Comparison of ENCODE assay signal across 24 mouse cellular contexts in the genomic region with DNA sequence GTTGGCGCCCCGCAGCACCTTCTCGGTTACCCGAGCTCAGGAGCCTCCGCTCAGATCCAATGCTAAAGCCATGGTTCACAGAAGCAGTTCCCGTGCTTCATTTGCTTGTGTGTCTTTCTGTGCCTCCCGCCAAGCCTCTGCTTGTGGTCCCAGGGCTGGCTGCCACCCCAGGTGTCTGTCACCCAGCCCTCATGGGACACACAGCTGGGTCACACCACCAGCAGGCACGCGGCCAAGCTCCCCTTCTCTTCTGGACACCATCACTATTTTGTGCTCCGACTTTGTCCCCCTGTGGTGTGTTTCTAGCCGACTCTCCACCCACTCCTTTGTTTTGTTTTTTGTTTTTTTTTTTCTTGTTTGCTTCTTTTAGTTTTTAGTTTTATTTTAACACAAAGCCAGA. TPM values are rescaled to one million over a fixed set of nuclear protein-coding genes. Genes with fewer than 3 reads are reported as not detected.
DNase-seq lines count a peak whose midpoint lies in the region; ATAC-seq and TF ChIP-seq lines count a peak whose summit lies in the region.
"Had no signal": no experiment of that assay in that cellular context is flagged by ENCODE, and none has a peak within 500 bp of the region (broad histone marks: within the 10 kb centered on the region; RNA-seq: fewer than 3 reads in every experiment).

No protein-coding gene starts in this region.

- no peak overlapping the region for H3K9ac ChIP-seq in forebrain, embryonic 15.5 days (replicated peaks)
- no peak overlapping the region for H3K9ac ChIP-seq in forebrain, postnatal 0 days
- H3K9ac ChIP-seq in heart, embryonic 12.5 days: no peak overlapping the region
- H3K9ac ChIP-seq in midbrain, embryonic 15.5 days: no peak overlapping the region
- H3K9ac ChIP-seq: embryonic facial prominence, embryonic 12.5 days; hindbrain, embryonic 12.5 days; limb, embryonic 13.5 days; lung, embryonic 15.5 days had no signal

- no peak for TF ChIP-seq CTCF in forebrain, postnatal 0 days (IDR thresholded peaks at IDR 0.05; ENCODE audit: low read depth)

- H3K4me2 ChIP-seq in forebrain, embryonic 15.5 days (replicated peaks): no peak overlapping the region
- H3K4me2 ChIP-seq in forebrain, postnatal 0 days (ENCODE audit: low read depth): no peak overlapping the region
- no peak overlapping the region for H3K4me2 ChIP-seq in heart, embryonic 12.5 days
- no peak overlapping the region for H3K4me2 ChIP-seq in midbrain, embryonic 15.5 days
- H3K4me2 ChIP-seq: embryonic facial prominence, embryonic 12.5 days; hindbrain, embryonic 12.5 days; limb, embryonic 13.5 days; liver, embryonic 11.5 days; lung, embryonic 15.5 days; midbrain, embryonic 11.5 days had no signal

- no peak for DNase-seq in forebrain, postnatal 0 days
- DNase-seq in heart, postnatal 14 days: peak; percentile 35 to 42
- no peak for DNase-seq in midbrain, embryonic 10.5 days (ENCODE audit: low spot score)
- DNase-seq in thymus, postnatal 0 days (ENCODE audit: low spot score): no peak
- DNase-seq: adrenal gland, postnatal 25 days; cerebellum, adult 2 months; embryo, embryonic 11 days; kidney, adult 11 months; kidney, postnatal 14 days; layer of hippocampus, adult 9-11 months; thymus, postnatal 14 days had no signal

- whole genome bisulfite sequencing in forebrain, embryonic 15.5 days: 69% methylated on average over 11 of the region's 11 CpGs
- 61% methylated on average over 11 of the region's 11 CpGs for WGBS in forebrain, postnatal 0 days
- 74% methylated on average over 11 of the region's 11 CpGs for WGBS in heart, embryonic 12.5 days
- 89% methylated on average over 11 of the region's 11 CpGs for WGBS in midbrain, embryonic 10.5 days
- 82% methylated on average over 11 of the region's 11 CpGs for WGBS in midbrain, embryonic 15.5 days

- peaks cover 36% of the 10 kb centered on the region for H3K36me3 ChIP-seq in forebrain, embryonic 15.5 days
- peaks cover 55% of the 10 kb centered on the region for H3K36me3 ChIP-seq in forebrain, postnatal 0 days (ENCODE audit: insufficient read depth)
- H3K36me3 ChIP-seq in heart, embryonic 12.5 days: peaks cover 66% of the 10 kb centered on the region
- H3K36me3 ChIP-seq in midbrain, embryonic 10.5 days: peaks cover 84% of the 10 kb centered on the region
- H3K36me3 ChIP-seq in midbrain, embryonic 15.5 days (replicated peaks): peaks cover 10% of the 10 kb centered on the region; the same call in 1 of the 2 replicates
- H3K36me3 ChIP-seq: embryonic facial prominence, embryonic 12.5 days had no signal

- peak overlapping the region; percentile 48 for H3K27ac ChIP-seq in forebrain, embryonic 15.5 days (replicated peaks)
- no peak overlapping the region for H3K27ac ChIP-seq in forebrain, postnatal 0 days (ENCODE audit: low read depth, low read length)
- H3K27ac ChIP-seq in heart, embryonic 12.5 days (ENCODE audit: poor library complexity, severe bottlenecking): no peak overlapping the region
- H3K27ac ChIP-seq in midbrain, embryonic 10.5 days (replicated peaks): peak overlapping the region; percentile 33; the same call in 1 of the 2 replicates
- H3K27ac ChIP-seq in midbrain, embryonic 15.5 days: no peak overlapping the region
- H3K27ac ChIP-seq: embryonic facial prominence, embryonic 12.5 days; heart, adult 2 months; hindbrain, embryonic 12.5 days; limb, embryonic 13.5 days; lung, embryonic 15.5 days had no signal

- no peaks in the 10 kb centered on the region for H3K9me3 ChIP-seq in forebrain, embryonic 15.5 days
- H3K9me3 ChIP-seq in forebrain, postnatal 0 days (ENCODE audit: low read length): no peaks in the 10 kb centered on the region
- no peaks in the 10 kb centered on the region for H3K9me3 ChIP-seq in heart, embryonic 12.5 days (replicated peaks)
- H3K9me3 ChIP-seq in midbrain, embryonic 10.5 days (replicated peaks): no peaks in the 10 kb centered on the region
- no peaks in the 10 kb centered on the region for H3K9me3 ChIP-seq in midbrain, embryonic 15.5 days
- H3K9me3 ChIP-seq: embryonic facial prominence, embryonic 12.5 days; hindbrain, embryonic 12.5 days; limb, embryonic 13.5 days; lung, embryonic 15.5 days had no signal

- no peak overlapping the region for H3K4me3 ChIP-seq in forebrain, embryonic 15.5 days
- no peak overlapping the region for H3K4me3 ChIP-seq in forebrain, postnatal 0 days (ENCODE audit: low read depth, low read length)
- no peak overlapping the region for H3K4me3 ChIP-seq in heart, embryonic 12.5 days
- H3K4me3 ChIP-seq in midbrain, embryonic 10.5 days: no peak overlapping the region
- H3K4me3 ChIP-seq in midbrain, embryonic 15.5 days: no peak overlapping the region
- H3K4me3 ChIP-seq: embryonic facial prominence, embryonic 12.5 days; heart, adult 2 months; hindbrain, embryonic 12.5 days; limb, embryonic 13.5 days; lung, embryonic 15.5 days; myocyte had no signal

- H3K27me3 ChIP-seq in forebrain, embryonic 15.5 days: no peaks in the 10 kb centered on the region
- H3K27me3 ChIP-seq in forebrain, postnatal 0 days (ENCODE audit: insufficient read depth, low read length): no peaks in the 10 kb centered on the region
- H3K27me3 ChIP-seq in heart, embryonic 12.5 days (replicated peaks): no peaks in the 10 kb centered on the region
- no peaks in the 10 kb centered on the region for H3K27me3 ChIP-seq in midbrain, embryonic 10.5 days (ENCODE audit: low read depth, poor library complexity, severe bottlenecking)
- no peaks in the 10 kb centered on the region for H3K27me3 ChIP-seq in midbrain, embryonic 15.5 days (replicated peaks)
- H3K27me3 ChIP-seq: embryonic facial prominence, embryonic 12.5 days; hindbrain, embryonic 12.5 days; limb, embryonic 13.5 days; lung, embryonic 15.5 days had no signal

- H3K4me1 ChIP-seq in forebrain, embryonic 15.5 days: 0 out of 2 replicates have a peak, but pooled peaks cover 2% of the 10 kb centered on the region
- H3K4me1 ChIP-seq in forebrain, postnatal 0 days (ENCODE audit: insufficient read depth): no peaks in the 10 kb centered on the region
- H3K4me1 ChIP-seq in heart, embryonic 12.5 days (replicated peaks): no peaks in the 10 kb centered on the region
- 0 out of 2 replicates have a peak, but pooled peaks cover 4% of the 10 kb centered on the region for H3K4me1 ChIP-seq in midbrain, embryonic 10.5 days
- no peaks in the 10 kb centered on the region for H3K4me1 ChIP-seq in midbrain, embryonic 15.5 days
- H3K4me1 ChIP-seq: embryonic facial prominence, embryonic 12.5 days; limb, embryonic 13.5 days had no signal

- intact Hi-C loops in heart, postnatal 14 days (cut with DNase I): no loop called here

- no peak for ATAC-seq in forebrain, embryonic 15.5 days (replicated peaks)
- no peak for ATAC-seq in forebrain, postnatal 0 days
- ATAC-seq in heart, embryonic 12.5 days (ENCODE audit: insufficient number of reproducible peaks, low FRiP score): no peak
- ATAC-seq in midbrain, embryonic 15.5 days (replicated peaks): no peak
- ATAC-seq: CD4-positive, CD25-positive, alpha-beta regulatory T cell, adult 4 months had no signal

RNA-seq across cellular contexts. Expression of a gene that starts 28.0 kb away (rescaled TPM):
- 30.0 and 35.0 TPM in 2 replicates for polyA plus RNA-seq in forebrain, embryonic 15.5 days (2015; fragmentation: Nextera tagmentation; extraction: Ambion mirVana)
- total RNA-seq in forebrain, postnatal 0 days (2014; rRNA removed): 150 and 194 TPM in 2 replicates
- polyA plus RNA-seq in forebrain, postnatal 0 days (2015; fragmentation: Nextera tagmentation; extraction: Ambion mirVana): 172 and 174 TPM in 2 replicates
- under 1 TPM in 1 of 2 experiments, not detected in 1; 0.54 TPM for total RNA-seq in heart, postnatal 14 days (2021)
- polyA plus RNA-seq in heart, embryonic 12.5 days (2016; fragmentation: Nextera tagmentation; extraction: Ambion mirVana): 0.58 and 1.1 TPM in 2 replicates
- 6.0 and 7.2 TPM in 2 replicates for polyA plus RNA-seq in midbrain, embryonic 10.5 days (2016; fragmentation: Nextera tagmentation; extraction: Ambion mirVana)
- polyA plus RNA-seq in midbrain, embryonic 15.5 days (2015; fragmentation: Nextera tagmentation; extraction: Ambion mirVana): 26.2 and 32.5 TPM in 2 replicates
- 4.3 and 4.6 TPM in 2 replicates for polyA plus RNA-seq in thymus, postnatal 0 days (2015; fragmentation: Nextera tagmentation; extraction: Ambion mirVana)
- total RNA-seq: adrenal gland, postnatal 25 days; heart, adult 2 months; megakaryocyte progenitor cell, adult 5-6 weeks had no signal
- polyA plus RNA-seq: CD4-positive, CD25-positive, alpha-beta regulatory T cell, adult 4 months had no signal

Comparison
In these comparisons a context has a peak if more than half of its experiments do, and no peak if none do; other contexts are left out.
1. H3K27ac ChIP-seq: peak in forebrain, embryonic 15.5 days (single experiment) and midbrain, embryonic 10.5 days (single experiment); none in forebrain, postnatal 0 days (single experiment), heart, embryonic 12.5 days (single experiment) and midbrain, embryonic 15.5 days (single experiment).
2. DNase-seq: peak in heart, postnatal 14 days (2 of 2); none in forebrain, postnatal 0 days (single experiment), midbrain, embryonic 10.5 days (single experiment) and thymus, postnatal 0 days (single experiment).